Mouse (Mus musculus) MEL (cell line): ENCODE results near the gene Gckr. TPM values are rescaled to one million over a fixed set of nuclear protein-coding genes. Genes with fewer than 3 reads are reported as not detected.

Experiments used
- DNase-seq: peaks from one replicate; pipeline ENCODE4 v3.0.0; 2011; ENCODE audit warnings: low read depth, low spot score
- H3K27ac ChIP-seq: 2 replicates; pipeline ENCODE4 v1.5.1; 2012; ENCODE audit warnings: low read depth, mild to moderate bottlenecking, control low read depth, low read length, moderate library complexity; ENCODE audit not compliant: control insufficient read depth
- H3K27me3 ChIP-seq, 2 experiments: fragments of 150-350 bp in 1 of 2; sonication (generic) in 1 of 2; 2 replicates each; pipeline ENCODE4 v1.6.1; 2012; ENCODE audit warnings: low read length in 2 of 2, mild to moderate bottlenecking in 2 of 2, improper control_type of control experiment in 1 of 2, moderate library complexity in 1 of 2; ENCODE audit not compliant: insufficient read depth in 2 of 2, control insufficient read depth in 1 of 2
- H3K36me3 ChIP-seq, 2 experiments: 2 replicates each; pipeline ENCODE4 v1.6.1; 2012 to 2014; ENCODE audit warnings: low read length in 2 of 2, improper control_type of control experiment in 1 of 2, inconsistent platforms in 1 of 2, mild to moderate bottlenecking in 1 of 2; ENCODE audit not compliant: insufficient read depth in 2 of 2, control insufficient read depth in 1 of 2
- H3K4me1 ChIP-seq, 2 experiments: fragments of 150-350 bp in 1 of 2; sonication (generic) in 1 of 2; 2 replicates each; pipeline ENCODE4 v1.6.1; 2012; ENCODE audit warnings: low read length in 2 of 2, improper control_type of control experiment in 1 of 2, mild to moderate bottlenecking in 1 of 2; ENCODE audit not compliant: insufficient read depth in 2 of 2, control insufficient read depth in 1 of 2
- H3K4me3 ChIP-seq, 2 experiments: fragments of 150-350 bp in 1 of 2; sonication (generic) in 1 of 2; 2 replicates each; pipeline ENCODE4 v1.5.1; 2012; ENCODE audit warnings: low read depth in 2 of 2, low read length in 2 of 2, mild to moderate bottlenecking in 2 of 2, moderate library complexity in 2 of 2, control low read depth in 1 of 2, improper control_type of control experiment in 1 of 2; ENCODE audit not compliant: control insufficient read depth in 1 of 2, insufficient read depth in 1 of 2
- H3K79me2 ChIP-seq: 2 replicates; pipeline ENCODE4 v1.6.1; 2012; ENCODE audit warnings: mild to moderate bottlenecking, low read length, moderate library complexity; ENCODE audit not compliant: control insufficient read depth, poor library complexity, insufficient read depth
- H3K9ac ChIP-seq: 2 replicates; pipeline ENCODE4 v1.6.1; 2012; ENCODE audit warnings: low read depth, mild to moderate bottlenecking, control low read depth, low read length, moderate library complexity; ENCODE audit not compliant: control insufficient read depth, poor library complexity, severe bottlenecking
- H3K9me3 ChIP-seq: fragments of 150-350 bp; sonication (generic); replicated peaks from 2 replicates; pipeline ENCODE4 v1.6.1; 2012; ENCODE audit warnings: mild to moderate bottlenecking, low read length, improper control_type of control experiment, moderate library complexity; ENCODE audit not compliant: insufficient read depth
- BHLHE40 ChIP-seq: IDR thresholded peaks from 2 replicates; pipeline ENCODE4 v1.6.1; 2012; ENCODE audit warnings: low read depth, mild to moderate bottlenecking, inconsistent platforms, low read length, improper control_type of control experiment, borderline replicate concordance
- CHD1 ChIP-seq: IDR thresholded peaks from 2 replicates; pipeline ENCODE4 v1.6.1; 2012; ENCODE audit warnings: low read depth, mild to moderate bottlenecking, inconsistent platforms, low read length, improper control_type of control experiment
- CHD2 ChIP-seq: IDR thresholded peaks from 2 replicates; pipeline ENCODE4 v1.6.1; 2011; ENCODE audit warnings: low read length, improper control_type of control experiment
- CTCF ChIP-seq, 3 experiments: IDR thresholded peaks in 2 of 3; conservative IDR thresholded peaks in 1 of 3; 2 replicates each; pipeline ENCODE4 v1.5.1; 2011 to 2012; ENCODE audit warnings: low read length in 3 of 3, low read depth in 2 of 3, mild to moderate bottlenecking in 2 of 3, improper control_type of control experiment in 1 of 3, inconsistent platforms in 1 of 3, mixed read lengths in 1 of 3, moderate library complexity in 1 of 3; ENCODE audit not compliant: control insufficient read depth in 1 of 3, insufficient read depth in 1 of 3, poor library complexity in 1 of 3, severe bottlenecking in 1 of 3
- ETS1 ChIP-seq: IDR thresholded peaks from 2 replicates; pipeline ENCODE4 v1.6.1; 2012; ENCODE audit warnings: low read depth, mild to moderate bottlenecking, inconsistent platforms, low read length, improper control_type of control experiment, moderate library complexity
- GABPA ChIP-seq: IDR thresholded peaks from 2 replicates; pipeline ENCODE4 v1.6.1; 2012; ENCODE audit warnings: low read depth, mild to moderate bottlenecking, inconsistent platforms, low read length, improper control_type of control experiment, moderate library complexity
- KAT2A ChIP-seq: conservative IDR thresholded peaks from 2 replicates; pipeline ENCODE4 v1.6.1; 2012; ENCODE audit warnings: low read depth, low read length, improper control_type of control experiment, inconsistent platforms
- MAFK ChIP-seq: IDR thresholded peaks from 2 replicates; pipeline ENCODE4 v1.6.1; 2011; ENCODE audit warnings: low read depth, mild to moderate bottlenecking, low read length, improper control_type of control experiment, borderline replicate concordance
- MAX ChIP-seq: IDR thresholded peaks from 2 replicates; pipeline ENCODE4 v1.6.1; 2011; ENCODE audit warnings: low read length, improper control_type of control experiment
- MEF2A ChIP-seq: IDR thresholded peaks from 2 replicates; pipeline ENCODE4 v1.6.1; 2014; ENCODE audit warnings: low read depth, mild to moderate bottlenecking, inconsistent platforms, low read length, improper control_type of control experiment; ENCODE audit not compliant: poor library complexity, insufficient replicate concordance, severe bottlenecking; ENCODE audit errors: extremely low read depth
- MXI1 ChIP-seq: IDR thresholded peaks from 2 replicates; pipeline ENCODE4 v1.6.1; 2011; ENCODE audit warnings: mild to moderate bottlenecking, low read depth, low read length, improper control_type of control experiment
- MYC ChIP-seq: IDR thresholded peaks from 2 replicates; pipeline ENCODE4 v1.6.1; 2011; ENCODE audit warnings: low read depth, mild to moderate bottlenecking, low read length, improper control_type of control experiment, moderate library complexity
- NELFE ChIP-seq: IDR thresholded peaks from 2 replicates; pipeline ENCODE4 v1.6.1; 2011; ENCODE audit warnings: low read depth, low read length, improper control_type of control experiment
- POLR2AphosphoS2 ChIP-seq: IDR thresholded peaks from 2 replicates; pipeline ENCODE4 v1.6.1; 2011; ENCODE audit warnings: low read length, improper control_type of control experiment
- RCOR1 ChIP-seq: IDR thresholded peaks from 2 replicates; pipeline ENCODE4 v1.6.1; 2012; ENCODE audit warnings: low read depth, mild to moderate bottlenecking, inconsistent platforms, low read length, improper control_type of control experiment
- SIN3A ChIP-seq: IDR thresholded peaks from 2 replicates; pipeline ENCODE4 v1.6.1; 2012; ENCODE audit warnings: low read length, improper control_type of control experiment, inconsistent platforms
- SMC3 ChIP-seq: IDR thresholded peaks from 2 replicates; pipeline ENCODE4 v1.6.1; 2011; ENCODE audit warnings: low read depth, low read length, improper control_type of control experiment
- USF1 ChIP-seq: IDR thresholded peaks from 2 replicates; pipeline ENCODE4 v1.6.1; 2014; ENCODE audit warnings: low read depth, mild to moderate bottlenecking, inconsistent platforms, low read length, improper control_type of control experiment, moderate library complexity
- USF2 ChIP-seq, 2 experiments: IDR thresholded peaks; 2 replicates each; pipeline ENCODE4 v1.6.1; 2011 to 2012; ENCODE audit warnings: improper control_type of control experiment in 2 of 2, low read length in 2 of 2, borderline replicate concordance in 1 of 2, inconsistent platforms in 1 of 2, low read depth in 1 of 2, mild to moderate bottlenecking in 1 of 2; ENCODE audit not compliant: insufficient read depth in 1 of 2
- ZMIZ1 ChIP-seq: IDR thresholded peaks from 2 replicates; pipeline ENCODE4 v1.6.1; 2012; ENCODE audit warnings: low read depth, mild to moderate bottlenecking, inconsistent platforms, low read length, improper control_type of control experiment, moderate library complexity
- ZNF384 ChIP-seq: IDR thresholded peaks from 2 replicates; pipeline ENCODE4 v1.6.1; 2012; ENCODE audit warnings: low read depth, mild to moderate bottlenecking, inconsistent platforms, low read length, improper control_type of control experiment
- polyA plus RNA-seq, 2 experiments: library from polyadenylated mRNA; stranded (reverse) in 1 of 2; unstranded in 1 of 2; fragments of >175 nt in 1 of 2; fragments of >200 nt in 1 of 2; gene quantifications; 2 replicates each; pipeline versions ENCODE4 v1.2.1 to v1.2.4; 2012; ENCODE audit warnings: low replicate concordance in 2 of 2, low read depth in 1 of 2; ENCODE audit not compliant: insufficient read length in 2 of 2, insufficient read depth in 1 of 2, missing spikeins in 1 of 2
- total RNA-seq: library from RNA; depleted of rRNA; stranded (reverse); fragments of 300-350 nt; gene quantifications from 2 replicates; pipeline ENCODE4 v1.2.3, GENCODE M21; 2012

Gckr gene
- total and polyA plus RNA-seq, 3 experiments: 0.04 to 0.19 TPM; not detected in 1

DNA sequence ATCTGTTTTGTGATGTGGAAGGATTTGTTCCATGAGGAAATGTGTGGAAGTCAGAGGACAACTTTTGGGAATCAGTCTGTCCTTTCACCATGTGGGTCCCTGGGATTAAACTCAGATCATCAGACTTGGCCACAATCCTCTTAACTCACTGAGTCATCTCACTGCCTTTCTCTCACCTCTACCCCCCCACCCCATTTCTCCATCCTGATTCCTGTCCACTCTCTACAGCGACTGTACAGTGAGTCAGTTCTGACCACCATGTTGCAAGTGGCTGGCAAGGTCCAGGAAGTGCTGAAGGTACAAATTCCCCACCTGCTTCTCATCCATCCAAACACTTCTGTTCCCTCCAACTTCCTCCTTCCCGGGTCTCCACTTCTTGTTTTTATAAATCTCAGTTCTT lies 1.2 kb downstream of the Gckr start (continued):
- TF ChIP-seq MYC: no peak

DNA sequence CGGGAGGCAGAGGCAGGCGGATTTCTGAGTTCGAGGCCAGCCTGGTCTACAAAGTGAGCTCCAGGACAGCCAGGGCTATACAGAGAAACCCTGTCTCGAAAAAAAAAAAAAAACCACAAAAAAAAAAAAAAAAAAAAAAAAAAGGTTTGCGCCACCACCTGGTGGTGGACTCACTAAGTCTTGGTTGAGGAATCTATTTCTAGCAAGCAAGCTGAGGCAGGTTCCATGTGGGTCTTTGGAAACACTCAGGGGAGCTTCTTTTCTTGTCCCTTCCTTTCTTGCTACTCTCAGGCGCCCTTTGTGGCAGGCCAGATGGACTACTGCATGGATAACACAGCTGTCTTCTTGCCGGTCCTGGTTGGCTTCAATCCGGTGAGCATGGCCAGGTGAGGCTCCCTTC lies 4.6 kb downstream of the Gckr start:
- Histone ChIP-seq H3K79me2 (no peaks in the 10 kb centered on the region), H3K9me3 (no peaks in the 10 kb centered on the region), H3K27ac (no peak overlapping the region), H3K4me3 (no peak overlapping the region), H3K36me3 (no peaks in the 10 kb centered on the region), H3K9ac (no peak overlapping the region), H3K27me3 (peaks cover 8 to 9% of the 10 kb centered on the region in 2 experiments), H3K4me1 (no peaks in the 10 kb centered on the region)
- TF ChIP-seq NELFE: no peak
- peak; percentile 19; the same call in 1 of the 2 replicates for TF ChIP-seq SMC3
- no peak for TF ChIP-seq MAX
- TF ChIP-seq CTCF (IDR thresholded peaks at IDR 0.05 in 2 of 3, conservative IDR thresholded peaks at IDR 0.05 in 1 of 3; ENCODE audit: control insufficient read depth in 1 of 3, insufficient read depth in 1 of 3, low read depth in 2 of 3, low read length in 3 of 3, poor library complexity in 1 of 3, severe bottlenecking in 1 of 3): 0 out of 6 replicates have a peak, but pooled peaks of 1 of the 3 experiments have one; percentile 14
- TF ChIP-seq MXI1: no peak
- TF ChIP-seq ETS1: no peak
- peak; percentile 95 for TF ChIP-seq ZNF384
- no peak for TF ChIP-seq GABPA
- no peak for TF ChIP-seq USF1
- DNase-seq: no peak

- H3K36me3 ChIP-seq: no peaks in the 10 kb centered on the region
- H3K79me2 ChIP-seq: no peaks in the 10 kb centered on the region
- H3K9me3 ChIP-seq: no peaks in the 10 kb centered on the region
- no peak overlapping the region for H3K9ac ChIP-seq
- no peaks in the 10 kb centered on the region for H3K4me1 ChIP-seq
- peaks cover 8% of the 10 kb centered on the region in 2 experiments for H3K27me3 ChIP-seq
- TF ChIP-seq BHLHE40: no peak
- no peak for TF ChIP-seq ZMIZ1
- TF ChIP-seq MEF2A: no peak
- no peak for TF ChIP-seq NELFE
- no peak for TF ChIP-seq KAT2A
- no peak for TF ChIP-seq MAFK
- no peak for TF ChIP-seq MAX
- TF ChIP-seq CHD2: no peak
- no peak for TF ChIP-seq POLR2AphosphoS2
- no peak for TF ChIP-seq RCOR1
- TF ChIP-seq USF2 (IDR thresholded peaks at IDR 0.05; ENCODE audit: borderline replicate concordance in 1 of 2, insufficient read depth in 1 of 2, low read depth in 1 of 2, low read length in 2 of 2): no peak
- no peak for TF ChIP-seq USF1
- no peak for TF ChIP-seq SIN3A
- no peak for TF ChIP-seq CHD1
- no peak overlapping the region for H3K27ac ChIP-seq
- DNase-seq: no peak
- H3K4me3 ChIP-seq: no peak overlapping the region
These were observed 5.8 kb downstream of the Gckr start for GRCm38 (mm10) chr5:31303093-31303492.
